Mouse (Mus musculus) ES-Bruce4 (cell line): ENCODE results near the gene Zmat5. TPM values are rescaled to one million over a fixed set of nuclear protein-coding genes. Genes with fewer than 3 reads are reported as not detected.

Experiments used
- H3K27ac ChIP-seq: 2 replicates; pipeline ENCODE4 v1.5.1; 2012; ENCODE audit warnings: low read length, inconsistent platforms; ENCODE audit not compliant: insufficient read depth
- H3K27me3 ChIP-seq: 2 replicates; pipeline ENCODE4 v1.6.1; 2012; ENCODE audit warnings: mild to moderate bottlenecking, low read length, inconsistent platforms; ENCODE audit not compliant: control insufficient read depth, poor library complexity, insufficient read depth, severe bottlenecking
- H3K36me3 ChIP-seq: 2 replicates; pipeline ENCODE4 v1.6.1; 2012; ENCODE audit warnings: inconsistent platforms, mild to moderate bottlenecking, low read length, moderate library complexity; ENCODE audit not compliant: control insufficient read depth, poor library complexity, insufficient read depth, severe bottlenecking
- H3K4me1 ChIP-seq: one replicate; pipeline ENCODE4 v1.8.1; 2011; ENCODE audit warnings: low read length; ENCODE audit not compliant: control insufficient read depth, insufficient read depth
- H3K4me3 ChIP-seq: 2 replicates; pipeline ENCODE4 v1.5.1; 2011; ENCODE audit warnings: low read depth, mild to moderate bottlenecking, low read length
- H3K9ac ChIP-seq: 2 replicates; pipeline ENCODE4 v1.6.1; 2012; ENCODE audit warnings: low read depth, mild to moderate bottlenecking, inconsistent platforms; ENCODE audit not compliant: poor library complexity, severe bottlenecking
- H3K9me3 ChIP-seq: replicated peaks from 2 replicates; pipeline ENCODE4 v1.6.1; 2012; ENCODE audit warnings: mild to moderate bottlenecking, low read length, inconsistent platforms; ENCODE audit not compliant: control insufficient read depth, poor library complexity, insufficient read depth, severe bottlenecking
- CTCF ChIP-seq: IDR thresholded peaks from one replicate; pipeline ENCODE4 v1.8.1; 2011; ENCODE audit warnings: low read depth, low read length
- EP300 ChIP-seq: IDR thresholded peaks from 2 replicates; pipeline ENCODE4 v1.6.1; 2011; ENCODE audit warnings: low read depth, low read length; ENCODE audit not compliant: insufficient read depth
- POLR2A ChIP-seq: IDR thresholded peaks from one replicate; pipeline ENCODE4 v1.8.1; 2011; ENCODE audit warnings: low read length; ENCODE audit not compliant: insufficient read depth
- polyA plus RNA-seq: library from polyadenylated mRNA; stranded (reverse); fragments of >200 nt; gene quantifications from 2 replicates; pipeline ENCODE4 v1.2.4, GENCODE M21; 2011; ENCODE audit warnings: low read depth; ENCODE audit not compliant: missing spikeins, insufficient read depth, insufficient read length

Gene Zmat5
- polyA plus RNA-seq, 1 experiment = 19.3 TPM

- Histone ChIP-seq H3K9me3 (no peaks in the 10 kb centered on the region), H3K4me3 (no peak overlapping the region), H3K36me3 (no peaks in the 10 kb centered on the region), H3K27me3 (no peaks in the 10 kb centered on the region), H3K27ac (no peak overlapping the region), H3K9ac (no peak overlapping the region), H3K4me1 (no peaks in the 10 kb centered on the region)
- TF ChIP-seq CTCF (no peak), POLR2A (no peak), EP300 (no peak)
Observed at GRCm38 (mm10) chr11:4754036-4754435, 49.6 kb downstream of the Zmat5 start.

DNA sequence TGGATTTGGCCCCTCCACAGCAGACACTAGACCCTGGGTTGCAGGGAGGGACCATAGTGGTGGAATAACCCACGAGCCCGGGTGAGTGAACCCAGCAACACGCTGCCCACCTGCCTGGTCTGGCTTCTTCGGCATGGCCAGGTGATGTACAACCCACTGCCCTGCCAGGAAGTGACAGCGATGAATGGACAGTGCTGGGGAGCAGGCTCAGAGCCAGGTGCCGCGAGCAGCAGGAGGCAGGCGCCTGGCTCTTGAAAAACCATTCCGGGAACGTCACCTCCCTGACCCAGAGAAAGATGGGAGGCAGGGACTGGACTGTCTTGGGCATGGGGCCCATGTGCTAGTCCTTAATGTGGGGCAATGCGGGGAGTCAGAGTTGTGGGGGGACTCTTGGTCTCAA is 50.4 kb downstream of the Zmat5 start:
- no peak for TF ChIP-seq EP300
- TF ChIP-seq CTCF = no peak
- no peak for TF ChIP-seq POLR2A
- Histone ChIP-seq H3K27ac (no peak overlapping the region), H3K9me3 (no peaks in the 10 kb centered on the region), H3K36me3 (no peaks in the 10 kb centered on the region), H3K27me3 (no peaks in the 10 kb centered on the region), H3K4me1 (no peaks in the 10 kb centered on the region), H3K9ac (no peak overlapping the region), H3K4me3 (no peak overlapping the region)

DNA sequence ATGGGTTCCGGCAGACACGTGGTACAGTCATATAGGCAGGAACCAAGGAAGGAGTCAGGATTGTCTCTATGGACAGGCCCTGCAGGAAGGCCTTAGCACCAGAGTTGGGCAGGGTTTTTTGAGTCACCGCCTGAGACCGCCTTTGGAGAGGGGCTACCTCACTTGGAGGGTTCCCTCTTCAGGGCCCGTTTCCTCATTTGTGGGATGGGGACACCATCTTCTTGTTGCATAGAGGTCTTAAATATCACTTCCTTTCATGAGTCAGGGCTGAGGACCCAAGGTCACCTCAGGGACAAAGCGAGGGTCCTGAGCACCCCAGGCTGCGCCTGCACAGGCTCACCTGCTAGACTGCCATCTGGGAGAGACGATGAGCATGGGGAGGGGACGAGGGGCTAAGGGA is 52.0 kb downstream of the Zmat5 start:
- H3K27me3 ChIP-seq = no peaks in the 10 kb centered on the region
- no peak overlapping the region for H3K9ac ChIP-seq
- H3K4me1 ChIP-seq = no peaks in the 10 kb centered on the region
- H3K36me3 ChIP-seq = no peaks in the 10 kb centered on the region
- TF ChIP-seq POLR2A (no peak), CTCF (no peak), EP300 (no peak)
- no peak overlapping the region for H3K27ac ChIP-seq
- H3K4me3 ChIP-seq = no peak overlapping the region
- no peaks in the 10 kb centered on the region for H3K9me3 ChIP-seq

DNA sequence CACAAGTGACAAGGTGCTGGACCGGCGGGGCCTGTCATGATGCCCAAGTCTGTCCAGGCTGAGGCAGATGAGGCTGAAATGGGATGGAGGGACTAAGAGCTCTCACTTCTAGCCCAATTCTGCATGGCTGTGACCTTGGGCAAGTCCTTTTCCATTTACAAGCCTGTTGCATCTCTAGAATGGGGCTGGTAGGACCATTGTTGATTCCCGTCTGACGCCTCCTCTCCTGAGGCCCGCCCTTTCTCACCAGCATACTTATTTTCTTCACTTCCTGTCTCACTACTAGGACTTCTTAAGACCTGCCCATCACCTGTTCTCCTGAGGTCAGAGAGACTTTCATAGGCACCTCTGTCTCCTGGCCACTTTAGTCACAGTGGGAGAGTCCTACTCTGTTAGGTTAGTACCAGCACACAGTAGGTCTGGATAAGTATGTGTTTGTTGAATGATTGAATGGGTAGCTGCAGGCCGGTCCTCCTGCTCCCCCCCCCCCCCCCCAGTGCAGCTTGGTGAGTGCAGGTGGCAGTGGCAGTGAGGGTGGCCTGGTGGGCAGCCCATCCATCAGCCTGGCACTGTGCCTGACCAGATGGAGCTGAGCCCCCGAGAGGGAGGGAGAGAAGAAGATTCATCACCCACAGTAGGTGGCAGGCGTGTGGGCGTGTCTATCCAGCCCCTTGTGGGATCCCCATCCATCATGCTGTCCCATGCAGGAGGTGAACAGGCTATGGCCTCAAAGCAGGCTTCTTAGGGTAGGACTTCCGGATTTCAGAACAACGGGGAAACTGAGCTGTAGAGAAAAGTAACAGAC is 52.7 kb downstream of the Zmat5 start:
- H3K27ac ChIP-seq = no peak overlapping the region
- H3K4me1 ChIP-seq = no peaks in the 10 kb centered on the region
- H3K9ac ChIP-seq = no peak overlapping the region
- no peaks in the 10 kb centered on the region for H3K36me3 ChIP-seq
- no peak for TF ChIP-seq POLR2A
- TF ChIP-seq EP300 = no peak
- TF ChIP-seq CTCF = no peak
- H3K4me3 ChIP-seq = no peak overlapping the region
- no peaks in the 10 kb centered on the region for H3K27me3 ChIP-seq
- no peaks in the 10 kb centered on the region for H3K9me3 ChIP-seq

- TF ChIP-seq CTCF = no peak
- TF ChIP-seq POLR2A = no peak
- TF ChIP-seq EP300 = no peak
- Histone ChIP-seq H3K27me3 (no peaks in the 10 kb centered on the region), H3K36me3 (no peaks in the 10 kb centered on the region), H3K9ac (no peak overlapping the region), H3K4me1 (no peaks in the 10 kb centered on the region), H3K27ac (no peak overlapping the region), H3K9me3 (no peaks in the 10 kb centered on the region), H3K4me3 (no peak overlapping the region)
Observed at GRCm38 (mm10) chr11:4757789-4758158, 53.3 kb downstream of the Zmat5 start.

- TF ChIP-seq CTCF (no peak), POLR2A (no peak), EP300 (no peak)
- Histone ChIP-seq H3K9me3 (no peaks in the 10 kb centered on the region), H3K9ac (no peak overlapping the region), H3K27me3 (no peaks in the 10 kb centered on the region), H3K36me3 (no peaks in the 10 kb centered on the region), H3K27ac (no peak overlapping the region), H3K4me3 (no peak overlapping the region), H3K4me1 (no peaks in the 10 kb centered on the region)
Observed at GRCm38 (mm10) chr11:4760438-4760837, 56.0 kb downstream of the Zmat5 start.
